Comparison of ENCODE assay signal across 15 mouse cellular contexts in genomic region chr15:25928831-25929230, GRCm38 (mm10). TPM values are rescaled to one million over a fixed set of nuclear protein-coding genes. Genes with fewer than 3 reads are reported as not detected.
A peak's percentile ranks its signal among the peaks of the same experiment; 100 is the strongest.
DNase-seq lines count a peak whose midpoint lies in the region; ATAC-seq and TF ChIP-seq lines count a peak whose summit lies in the region.
"Had no signal": no experiment of that assay in that cellular context is flagged by ENCODE, and none has a peak within 500 bp of the region (broad histone marks: within the 10 kb centered on the region; RNA-seq: fewer than 3 reads in every experiment).

No protein-coding gene starts in this region.

- H3K9me3 ChIP-seq in hindbrain, embryonic 11.5 days (ENCODE audit: control insufficient read depth, low read length) = no peaks in the 10 kb centered on the region
- no peaks in the 10 kb centered on the region for H3K9me3 ChIP-seq in hindbrain, embryonic 16.5 days (ENCODE audit: control insufficient read depth, low read length)
- H3K9me3 ChIP-seq in lung, embryonic 14.5 days (ENCODE audit: low read depth, low read length) = no peaks in the 10 kb centered on the region
- H3K9me3 ChIP-seq in CH12.LX (replicated peaks; ENCODE audit: low read length) = peaks cover 6% of the 10 kb centered on the region
- H3K9me3 ChIP-seq: embryonic facial prominence, embryonic 12.5 days; midbrain, embryonic 15.5 days had no signal

- no peaks in the 10 kb centered on the region for H3K79me2 ChIP-seq in CH12.LX (replicated peaks; ENCODE audit: control insufficient read depth, extremely low read depth, insufficient read depth, poor library complexity, severe bottlenecking)

- no peaks in the 10 kb centered on the region for H3K36me3 ChIP-seq in hindbrain, embryonic 11.5 days (ENCODE audit: control insufficient read depth, insufficient read depth, low read length)
- H3K36me3 ChIP-seq in hindbrain, embryonic 16.5 days (ENCODE audit: control insufficient read depth, insufficient read depth, low read length) = no peaks in the 10 kb centered on the region
- H3K36me3 ChIP-seq in lung, embryonic 14.5 days (ENCODE audit: insufficient read depth) = no peaks in the 10 kb centered on the region
- peaks cover 0 to 12% of the 10 kb centered on the region in 2 experiments for H3K36me3 ChIP-seq in CH12.LX (replicated peaks in 1 of 2; ENCODE audit: control insufficient read depth in 1 of 2, insufficient read depth in 1 of 2, low read length in 1 of 2)
- H3K36me3 ChIP-seq: embryonic facial prominence, embryonic 12.5 days; midbrain, embryonic 15.5 days had no signal

- H3K4me3 ChIP-seq in hindbrain, embryonic 11.5 days (ENCODE audit: low read depth, low read length) = no peak overlapping the region
- no peak overlapping the region for H3K4me3 ChIP-seq in hindbrain, embryonic 16.5 days (ENCODE audit: low read length)
- H3K4me3 ChIP-seq in lung, embryonic 14.5 days (ENCODE audit: low read depth, low read length) = no peak overlapping the region
- H3K4me3 ChIP-seq in CH12.LX (replicated peaks in 1 of 3; ENCODE audit: low read depth in 2 of 3, low read length in 2 of 3, poor library complexity in 1 of 3) = no peak overlapping the region
- H3K4me3 ChIP-seq in cortical plate, adult 2 months (ENCODE audit: insufficient read depth, low read length) = no peak overlapping the region
- H3K4me3 ChIP-seq: embryonic facial prominence, embryonic 12.5 days; midbrain, embryonic 15.5 days had no signal

- no peak overlapping the region for H3K4me2 ChIP-seq in hindbrain, embryonic 11.5 days (replicated peaks; ENCODE audit: low read depth, low read length)
- H3K4me2 ChIP-seq in hindbrain, embryonic 16.5 days (ENCODE audit: low read length) = no peak overlapping the region
- no peak overlapping the region for H3K4me2 ChIP-seq in lung, embryonic 14.5 days
- H3K4me2 ChIP-seq in CH12.LX (ENCODE audit: insufficient read depth, low read depth, poor library complexity, severe bottlenecking) = no peak overlapping the region
- H3K4me2 ChIP-seq: embryonic facial prominence, embryonic 12.5 days; midbrain, embryonic 15.5 days had no signal

- no peak overlapping the region for H3K9ac ChIP-seq in hindbrain, embryonic 11.5 days (ENCODE audit: low read depth, low read length)
- no peak overlapping the region for H3K9ac ChIP-seq in hindbrain, embryonic 16.5 days (ENCODE audit: low read depth, low read length)
- H3K9ac ChIP-seq in lung, embryonic 14.5 days = no peak overlapping the region
- no peak overlapping the region for H3K9ac ChIP-seq in CH12.LX (ENCODE audit: insufficient read depth, low read depth)
- H3K9ac ChIP-seq: embryonic facial prominence, embryonic 12.5 days; midbrain, embryonic 15.5 days had no signal

- dilution Hi-C loops in CH12.LX (cut with MboI; ENCODE audit: extremely low pct_ligation_motif_present, extremely low pct_unique_long_range_greater_than_20kb, low sequenced_read_pairs) = no loop called here

- TF ChIP-seq EP300 in CH12.LX (IDR thresholded peaks at IDR 0.05; ENCODE audit: low read length) = no peak

- peak; percentile 46 for TF ChIP-seq RAD21 in CH12.LX (IDR thresholded peaks at IDR 0.05; ENCODE audit: low read depth, low read length)

- H3K4me1 ChIP-seq in hindbrain, embryonic 11.5 days (replicated peaks; ENCODE audit: control insufficient read depth, insufficient read depth, low read length) = no peaks in the 10 kb centered on the region
- peaks cover 5% of the 10 kb centered on the region for H3K4me1 ChIP-seq in hindbrain, embryonic 16.5 days (ENCODE audit: control insufficient read depth, insufficient read depth, low read depth, low read length)
- no peaks in the 10 kb centered on the region for H3K4me1 ChIP-seq in lung, embryonic 14.5 days (ENCODE audit: insufficient read depth)
- peaks cover 12 to 29% of the 10 kb centered on the region in 2 experiments for H3K4me1 ChIP-seq in CH12.LX (ENCODE audit: control insufficient read depth in 1 of 2, insufficient read depth in 2 of 2)
- H3K4me1 ChIP-seq in cortical plate, adult 2 months (ENCODE audit: control insufficient read depth, insufficient read depth, low read length) = peaks cover 14% of the 10 kb centered on the region
- H3K4me1 ChIP-seq: midbrain, embryonic 15.5 days had no signal

- in situ Hi-C loops in CH12.LX (cut with MboI; ENCODE audit: low pct_ligation_motif_present, low pct_unique_long_range_greater_than_20kb, low sequenced_read_pairs) = loop anchor here (5.0 kb wide), 1 partner anchor 37 kb away; no protein-coding TSS in a partner anchor

- peak; percentile 15 for DNase-seq in hindbrain, embryonic 11.5 days (ENCODE audit: low spot score)
- DNase-seq in lung, embryonic 14.5 days = no peak
- DNase-seq in lung, postnatal 36 days = no peak
- peak; percentile 48 for DNase-seq in CH12.LX (ENCODE audit: extremely low read depth)
- no peak for DNase-seq in c-Kit-positive CD71-positive TER-119-positive erythroid progenitor cells, embryonic 14.5 days (ENCODE audit: low spot score)
- DNase-seq in right cerebral cortex, postnatal 4 days = no peak
- DNase-seq: adrenal gland, postnatal 25 days; cerebellum, adult 9-10 months; left cerebral cortex, postnatal 4 days; lung, postnatal 14 days had no signal

- no peak for ATAC-seq in hindbrain, embryonic 11.5 days (ENCODE audit: low FRiP score)
- no peak for ATAC-seq in hindbrain, embryonic 16.5 days
- ATAC-seq in lung, embryonic 14.5 days (ENCODE audit: insufficient read depth) = no peak
- ATAC-seq: forebrain, embryonic 14.5 days; midbrain, embryonic 15.5 days had no signal

- no peaks in the 10 kb centered on the region for H3K27me3 ChIP-seq in hindbrain, embryonic 11.5 days (ENCODE audit: control insufficient read depth, insufficient read depth, low read length)
- H3K27me3 ChIP-seq in hindbrain, embryonic 16.5 days (replicated peaks; ENCODE audit: control insufficient read depth, insufficient read depth, low read length) = no peaks in the 10 kb centered on the region
- H3K27me3 ChIP-seq in lung, embryonic 14.5 days (ENCODE audit: insufficient read depth, low read length) = no peaks in the 10 kb centered on the region
- H3K27me3 ChIP-seq in CH12.LX (replicated peaks) = no peaks in the 10 kb centered on the region
- H3K27me3 ChIP-seq: embryonic facial prominence, embryonic 12.5 days; midbrain, embryonic 15.5 days had no signal

- WGBS in hindbrain, embryonic 11.5 days = 67% methylated on average over 5 of the region's 5 CpGs
- WGBS in hindbrain, embryonic 16.5 days = 68% methylated on average over 5 of the region's 5 CpGs
- 64% methylated on average over 5 of the region's 5 CpGs for WGBS in lung, embryonic 14.5 days

- peak; percentile 42; the same call in 1 of the 2 replicates for TF ChIP-seq CTCF in lung, embryonic 14.5 days (IDR thresholded peaks at IDR 0.05; ENCODE audit: low read depth)
- TF ChIP-seq CTCF in CH12.LX (conservative IDR thresholded peaks at IDR 0.05 in 1 of 2, IDR thresholded peaks at IDR 0.05 in 1 of 2; ENCODE audit: low read depth in 2 of 2, low read length in 2 of 2) = peak; percentile 68 to 69; a peak in 3 of 4 replicates
- 0 out of 2 replicates have a peak, but pooled peaks have one; percentile 15 for TF ChIP-seq CTCF in cortical plate, adult 2 months (IDR thresholded peaks at IDR 0.05; ENCODE audit: extremely low read depth, insufficient read depth, low read length)

- H3K27ac ChIP-seq in hindbrain, embryonic 11.5 days (ENCODE audit: low read depth, low read length) = no peak overlapping the region
- no peak overlapping the region for H3K27ac ChIP-seq in hindbrain, embryonic 16.5 days (ENCODE audit: low read depth, low read length)
- H3K27ac ChIP-seq in lung, embryonic 14.5 days (ENCODE audit: low read depth) = no peak overlapping the region
- no peak overlapping the region for H3K27ac ChIP-seq in CH12.LX (ENCODE audit: insufficient read depth, low read depth)
- no peak overlapping the region for H3K27ac ChIP-seq in cortical plate, adult 2 months (ENCODE audit: insufficient read depth, low read length)
- H3K27ac ChIP-seq: embryonic facial prominence, embryonic 12.5 days; midbrain, embryonic 15.5 days had no signal

- no peak for TF ChIP-seq POLR2A in CH12.LX (IDR thresholded peaks at IDR 0.05; ENCODE audit: low read depth, low read length)
- no peak for TF ChIP-seq POLR2A in cortical plate, adult 2 months (IDR thresholded peaks at IDR 0.05; ENCODE audit: extremely low read depth, insufficient read depth, low read length)

TF ChIP-seq in CH12.LX, 34 proteins besides CTCF, POLR2A, EP300 and RAD21 (continues in another document):
- TF ChIP-seq MAZ (IDR thresholded peaks at IDR 0.05; ENCODE audit: low read depth, low read length) (no peak), MEF2A (IDR thresholded peaks at IDR 0.05; ENCODE audit: borderline replicate concordance, low read depth, low read length) (no peak), PAX5 (IDR thresholded peaks at IDR 0.05; ENCODE audit: low read length) (no peak), UBTF (IDR thresholded peaks at IDR 0.05; ENCODE audit: low read depth, low read length) (no peak), E2F4 (IDR thresholded peaks at IDR 0.05; ENCODE audit: insufficient replicate concordance, low read depth, low read length) (no peak), CHD1 (IDR thresholded peaks at IDR 0.05; ENCODE audit: low read depth, low read length) (no peak), NRF1 (IDR thresholded peaks at IDR 0.05; ENCODE audit: low read depth, low read length) (no peak), USF2 (conservative IDR thresholded peaks at IDR 0.05; ENCODE audit: low read depth, low read length) (no peak), SMC3 (IDR thresholded peaks at IDR 0.05; ENCODE audit: low read depth, low read length) (peak; percentile 73), MYC (IDR thresholded peaks at IDR 0.05; ENCODE audit: low read depth, low read length) (peak; percentile 84), HCFC1 (IDR thresholded peaks at IDR 0.05; ENCODE audit: low read depth, low read length) (no peak), USF1 (IDR thresholded peaks at IDR 0.05; ENCODE audit: low read depth, low read length) (no peak), KAT2A (IDR thresholded peaks at IDR 0.05; ENCODE audit: insufficient replicate concordance, low read length) (no peak), MAFK (IDR thresholded peaks at IDR 0.05; ENCODE audit: insufficient replicate concordance, low read length) (no peak), ZKSCAN1 (IDR thresholded peaks at IDR 0.05; ENCODE audit: borderline replicate concordance, low read depth, low read length) (no peak), MAX (IDR thresholded peaks at IDR 0.05; ENCODE audit: low read length) (peak; percentile 73), TBP (conservative IDR thresholded peaks at IDR 0.05; ENCODE audit: low read depth, low read length) (no peak)

RNA-seq across cellular contexts. Expression of gene Zfp622, which starts 55.3 kb away (rescaled TPM):
- 34.8 and 35.0 TPM in 2 replicates for polyA plus RNA-seq in hindbrain, embryonic 11.5 days (2014; fragmentation: Nextera tagmentation; extraction: Ambion mirVana)
- 26.8 and 31.1 TPM in 2 replicates for polyA plus RNA-seq in hindbrain, embryonic 16.5 days (2015; fragmentation: Nextera tagmentation; extraction: Ambion mirVana)
- polyA plus RNA-seq in lung, embryonic 14.5 days (2014; fragmentation: Nextera tagmentation; extraction: Ambion mirVana) = 26.2 and 28.4 TPM in 2 replicates
- total RNA-seq in CH12.LX (2012; rRNA removed) (63.7 and 65.6 TPM in 2 replicates), CH12.LX (2014; rRNA removed) (84.3 and 85.9 TPM in 2 replicates)
- 146 and 156 TPM in 2 replicates for polyA plus RNA-seq in CH12.LX (2012; ENCODE audit: insufficient read length, low read depth)
- polyA plus RNA-seq in cortical plate, adult 2 months (2012; rRNA removed) = 34.7 and 36.5 TPM in 2 replicates

Comparison
In these comparisons a context has a peak if more than half of its experiments do, and no peak if none do; other contexts are left out.
1. DNase-seq: peak in hindbrain, embryonic 11.5 days (single experiment) and CH12.LX (single experiment); none in lung, embryonic 14.5 days (single experiment), lung, postnatal 36 days (single experiment), c-Kit-positive CD71-positive TER-119-positive erythroid progenitor cells, embryonic 14.5 days (single experiment) and right cerebral cortex, postnatal 4 days (single experiment).
2. CTCF ChIP-seq: peak in every context shown above with its lines; median percentile 68 in CH12.LX; 42 in lung, embryonic 14.5 days; 15 in cortical plate, adult 2 months.